Mouse (Mus musculus) heart, adult 2 months (tissue): ENCODE results near the gene Magi3.

ENCODE experiments used
- CTCF ChIP-seq: fragments of 200-600 bp; IDR thresholded peaks from 2 replicates; pipeline ENCODE4 v1.8.1; 2022; ENCODE audit warnings: antibody characterized with exemption, mild to moderate bottlenecking, moderate library complexity
- EP300 ChIP-seq: fragments of 200-500 bp; IDR thresholded peaks from 2 replicates; pipeline ENCODE4 v1.6.1; 2011; ENCODE audit warnings: low read depth, low read length, control low read depth; ENCODE audit not compliant: insufficient read depth
- POLR2A ChIP-seq: fragments of 200-500 bp; IDR thresholded peaks from 2 replicates; pipeline ENCODE4 v1.6.1; 2011; ENCODE audit warnings: mild to moderate bottlenecking, low read depth, low read length, control low read depth; ENCODE audit not compliant: insufficient read depth

DNA sequence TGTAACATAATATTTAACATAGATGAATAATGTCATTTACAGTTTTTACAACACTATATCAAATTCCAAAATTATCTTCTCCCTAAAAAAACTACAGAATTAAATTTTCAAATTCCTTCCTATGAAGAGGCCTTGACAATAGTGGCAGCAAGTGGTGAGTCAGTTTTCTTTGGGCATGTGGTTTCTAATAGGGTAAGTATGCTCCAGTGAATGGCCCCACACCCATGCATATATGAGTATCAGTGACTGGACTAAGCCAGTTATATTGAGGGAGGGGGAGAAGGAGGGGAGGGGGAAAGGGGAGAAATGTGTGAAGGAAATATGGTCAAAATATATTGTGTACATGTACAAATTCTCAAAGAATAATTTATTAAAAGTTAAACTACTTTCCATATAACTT lies 37.5 kb downstream of the Magi3 start:
- no peak for TF ChIP-seq CTCF
- TF ChIP-seq POLR2A, result no peak
- TF ChIP-seq EP300, result no peak
